Mouse (Mus musculus) frontal cortex, postnatal 36 days (tissue): ENCODE results near the gene Rnf31.

ENCODE experiments used
- DNase-seq, 2 experiments: peaks; one replicate each; pipeline ENCODE4 v3.0.0; 2022; ENCODE audit warnings: low spot score in 2 of 2

Gene Rnf31

GRCm38 (mm10) chr14:55591331-55591891, at the start of gene Rnf31:
Gene Rnf31 (plus strand): TSS chr14:55591708.
- peak; percentile 93 to 96 for DNase-seq

DNA sequence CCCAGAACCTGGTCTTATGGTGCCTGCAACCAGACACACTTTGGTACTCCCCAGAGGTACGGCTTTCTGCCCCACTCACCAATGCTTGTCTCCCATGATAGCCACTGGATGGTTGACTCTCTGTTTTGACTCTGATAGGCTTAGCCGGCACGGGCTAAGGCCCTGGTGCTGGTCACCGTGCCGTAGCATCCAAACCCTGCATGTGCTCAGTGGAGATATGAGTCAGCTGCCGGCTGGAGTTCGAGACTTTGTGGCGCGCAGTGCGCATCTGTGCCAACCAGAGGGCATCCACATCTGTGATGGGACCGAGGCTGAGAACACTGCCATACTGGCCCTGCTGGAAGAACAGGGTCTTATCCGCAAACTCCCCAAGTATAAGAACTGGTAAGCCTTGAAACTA, 49.2 kb upstream of the Rnf31 start:
- no peak for DNase-seq

DNA sequence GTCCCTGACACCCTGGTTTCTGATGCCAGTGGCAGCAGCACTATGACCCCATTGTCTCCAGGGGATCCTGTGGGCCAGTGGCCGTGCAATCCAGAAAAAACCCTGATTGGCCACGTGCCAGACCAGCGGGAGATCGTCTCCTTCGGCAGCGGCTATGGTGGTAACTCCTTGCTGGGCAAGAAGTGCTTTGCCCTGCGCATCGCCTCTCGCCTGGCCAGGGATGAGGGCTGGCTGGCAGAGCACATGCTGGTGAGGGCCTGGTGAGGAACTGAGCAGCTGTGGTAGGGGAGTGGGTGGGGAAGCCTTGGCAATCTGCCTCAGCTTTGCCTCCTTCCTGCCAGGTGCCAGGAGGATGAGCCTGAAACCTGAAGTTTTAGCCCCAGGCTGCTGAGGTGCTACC, 47.2 kb upstream of the Rnf31 start:
- DNase-seq, result no peak

- DNase-seq, result no peak
These were observed 41.3 kb upstream of the Rnf31 start for GRCm38 (mm10) chr14:55550191-55550590.

DNA sequence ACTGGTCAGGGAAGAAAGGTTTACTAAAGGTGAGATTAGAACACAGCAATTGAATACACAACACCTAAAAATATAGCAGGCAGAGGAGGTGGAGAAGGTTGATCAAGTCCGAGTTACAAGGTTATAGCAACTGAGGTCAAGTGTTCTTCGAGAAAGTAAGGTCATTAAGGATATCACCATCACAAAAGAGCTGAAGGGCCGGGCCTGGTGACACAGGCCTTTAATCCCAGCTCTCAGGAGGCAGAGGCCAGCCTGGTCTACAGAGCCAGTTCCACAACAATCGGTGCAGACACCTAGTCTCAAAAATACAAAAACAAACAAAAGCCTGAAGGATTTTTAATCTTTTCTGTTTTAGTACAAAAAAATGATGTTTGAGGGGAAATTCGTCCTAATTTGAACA, 40.2 kb upstream of the Rnf31 start:
- DNase-seq, result no peak

- DNase-seq, result no peak
These were observed 39.7 kb upstream of the Rnf31 start for GRCm38 (mm10) chr14:55551794-55552193.

GRCm38 (mm10) chr14:55554635-55555034, 36.9 kb upstream of the Rnf31 start:
- no peak for DNase-seq

- DNase-seq, result no peak
These were observed 35.7 kb upstream of the Rnf31 start for GRCm38 (mm10) chr14:55555788-55556187.

DNA sequence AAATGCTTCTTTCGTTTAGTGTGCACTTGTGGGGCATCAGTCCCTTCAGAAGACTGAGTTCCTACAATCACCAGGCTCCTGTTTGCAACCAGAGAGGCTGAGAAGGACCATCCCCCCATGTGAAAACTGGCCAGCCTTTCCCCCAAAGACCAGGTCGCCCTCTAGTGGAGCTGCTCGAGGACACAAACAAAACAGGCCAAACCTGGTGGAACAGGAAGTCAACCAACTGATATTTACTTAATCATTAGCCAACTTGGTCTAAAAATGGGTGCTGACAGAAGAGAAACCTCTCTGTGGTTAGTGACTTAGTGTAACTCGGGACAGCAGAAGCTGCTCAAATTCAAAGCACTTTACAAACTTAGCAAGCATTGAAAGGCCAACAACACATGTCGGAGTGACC, 34.5 kb upstream of the Rnf31 start:
- peak; percentile 62 to 75 for DNase-seq

- DNase-seq, result no peak
These were observed 33.9 kb upstream of the Rnf31 start for GRCm38 (mm10) chr14:55557587-55557986.

GRCm38 (mm10) chr14:55558740-55559448, 32.6 kb upstream of the Rnf31 start:
- no peak for DNase-seq

GRCm38 (mm10) chr14:55559799-55560201, 31.7 kb upstream of the Rnf31 start, which contains the start of gene Dcaf11:
Gene Dcaf11 (plus strand): TSS chr14:55560006.
- DNase-seq, result peak; percentile 88 to 89

GRCm38 (mm10) chr14:55560202-55561073, 31.1 kb upstream of the Rnf31 start, which contains the start of gene A730061H03Rik:
Gene A730061H03Rik (minus strand): TSS chr14:55560406.
- peak; percentile 98 to 99 for DNase-seq

- DNase-seq, result no peak
These were observed 29.6 kb upstream of the Rnf31 start for GRCm38 (mm10) chr14:55561860-55562259.

- no peak for DNase-seq
These were observed 28.3 kb upstream of the Rnf31 start for GRCm38 (mm10) chr14:55563249-55563648.

DNA sequence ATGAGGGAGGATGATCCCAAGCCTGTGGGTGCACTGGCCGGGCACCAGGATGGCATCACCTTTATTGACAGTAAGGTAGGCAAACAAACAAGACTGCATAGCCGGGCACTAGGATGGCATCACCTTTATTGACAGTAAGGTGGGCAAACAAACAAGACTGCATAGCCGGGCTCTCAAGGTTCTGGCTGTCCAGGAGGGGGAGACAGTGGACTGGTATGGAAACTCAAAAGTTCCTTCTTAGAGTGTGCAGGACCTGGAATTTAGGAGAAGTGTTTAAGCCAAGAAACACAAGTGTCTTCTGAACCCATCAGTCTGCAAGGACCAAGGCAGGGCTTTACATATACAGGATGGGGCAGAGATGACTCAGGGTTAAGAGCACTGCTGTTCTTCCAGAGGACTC, 25.8 kb upstream of the Rnf31 start:
- DNase-seq, result no peak

GRCm38 (mm10) chr14:55567496-55567895, 24.0 kb upstream of the Rnf31 start:
- DNase-seq, result no peak

- no peak for DNase-seq
These were observed 20.9 kb upstream of the Rnf31 start for GRCm38 (mm10) chr14:55570588-55570987.

- DNase-seq, result no peak
These were observed 19.7 kb upstream of the Rnf31 start for GRCm38 (mm10) chr14:55571760-55572159.

DNA sequence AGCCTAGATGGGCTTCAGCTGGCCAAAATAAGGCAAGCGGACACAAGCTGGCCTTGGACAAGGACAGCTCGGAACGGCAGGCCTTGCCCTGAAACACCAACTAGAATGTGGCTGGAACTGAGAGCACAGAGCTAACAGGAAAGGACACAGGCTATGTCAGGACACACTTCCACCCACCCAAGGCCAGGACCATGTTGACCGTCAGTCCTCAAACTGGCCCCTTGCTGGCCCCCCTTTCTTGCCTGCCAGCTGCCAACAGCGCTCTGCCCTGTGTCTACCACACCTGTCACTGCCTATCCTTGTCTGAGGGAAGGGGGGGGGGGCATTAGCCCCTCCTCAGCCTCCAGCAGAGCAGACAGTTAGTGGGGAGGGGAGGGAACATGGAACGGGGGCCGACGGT, 16.2 kb upstream of the Rnf31 start, which contains the start of gene Fitm1:
Gene Fitm1, plus strand, starts transcription at position 316 of the 400 bp plus-strand sequence.
- DNase-seq, result no peak

DNA sequence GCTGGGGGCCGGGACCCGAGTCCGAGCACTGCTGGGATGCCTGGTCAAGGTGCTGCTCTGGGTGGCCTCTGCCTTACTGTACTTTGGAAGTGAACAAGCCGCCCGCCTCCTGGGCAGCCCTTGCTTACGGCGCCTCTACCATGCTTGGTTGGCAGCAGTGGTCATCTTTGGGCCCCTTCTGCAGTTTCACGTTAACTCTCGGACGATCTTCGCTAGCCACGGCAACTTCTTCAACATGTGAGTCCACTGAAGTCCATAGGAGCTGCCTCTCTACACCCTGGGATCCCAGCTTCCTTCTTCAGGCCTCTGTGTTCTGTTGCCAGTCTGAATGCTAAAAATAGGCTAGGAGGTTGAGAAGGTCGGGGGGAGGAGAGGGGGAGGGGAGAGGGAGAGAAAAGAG, 15.8 kb upstream of the Rnf31 start:
- DNase-seq, result no peak

GRCm38 (mm10) chr14:55576376-55576775, 15.1 kb upstream of the Rnf31 start:
- DNase-seq, result no peak
